Comparison of ENCODE assay signal across 18 mouse cellular contexts in the genomic region with DNA sequence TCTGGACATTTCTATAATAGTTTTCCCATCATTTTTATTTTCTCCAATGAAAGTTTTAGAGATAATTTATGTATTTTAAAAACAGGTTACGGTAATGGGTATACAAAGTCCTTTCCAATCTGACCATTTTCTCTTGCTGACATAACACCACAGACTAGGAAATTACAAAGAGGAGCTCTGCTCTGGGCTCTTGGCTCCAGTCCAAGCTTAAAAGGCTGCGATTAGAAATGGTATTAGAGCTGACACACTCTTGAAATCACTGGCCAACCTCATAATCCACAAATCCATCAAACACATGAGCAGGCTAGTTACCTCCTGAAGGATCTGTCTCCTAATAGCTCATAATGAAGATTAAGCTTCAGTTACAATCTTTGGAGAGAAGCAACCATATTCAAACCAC.
DNase-seq lines count a peak whose midpoint lies in the region; ATAC-seq and TF ChIP-seq lines count a peak whose summit lies in the region.
"Had no signal": no experiment of that assay in that cellular context is flagged by ENCODE, and none has a peak within 500 bp of the region (broad histone marks: within the 10 kb centered on the region; RNA-seq: fewer than 3 reads in every experiment).

No protein-coding gene starts in this region.

- TF ChIP-seq CTCF in forebrain, postnatal 0 days (IDR thresholded peaks at IDR 0.05; ENCODE audit: low read depth), result no peak

- H3K4me3 ChIP-seq in forebrain, embryonic 10.5 days, result no peak overlapping the region
- no peak overlapping the region for H3K4me3 ChIP-seq in forebrain, postnatal 0 days (ENCODE audit: low read depth, low read length)
- H3K4me3 ChIP-seq in midbrain, embryonic 14.5 days (replicated peaks; ENCODE audit: low read depth, low read length), result no peak overlapping the region
- H3K4me3 ChIP-seq in midbrain, embryonic 11.5 days (ENCODE audit: low read depth, low read length), result no peak overlapping the region
- no peak overlapping the region for H3K4me3 ChIP-seq in embryonic facial prominence, embryonic 14.5 days (ENCODE audit: low read depth, low read length)
- H3K4me3 ChIP-seq: embryonic facial prominence, embryonic 13.5 days; gastrocnemius, adult 2 months; heart, embryonic 10.5 days; hindbrain, embryonic 13.5 days had no signal

- H3K36me3 ChIP-seq in forebrain, embryonic 10.5 days (replicated peaks), result no peaks in the 10 kb centered on the region
- H3K36me3 ChIP-seq in forebrain, postnatal 0 days (ENCODE audit: insufficient read depth), result no peaks in the 10 kb centered on the region
- no peaks in the 10 kb centered on the region for H3K36me3 ChIP-seq in midbrain, embryonic 14.5 days (ENCODE audit: control insufficient read depth, insufficient read depth, low read length)
- H3K36me3 ChIP-seq in midbrain, embryonic 11.5 days (ENCODE audit: control insufficient read depth, insufficient read depth, low read length), result no peaks in the 10 kb centered on the region
- no peaks in the 10 kb centered on the region for H3K36me3 ChIP-seq in embryonic facial prominence, embryonic 14.5 days (ENCODE audit: control insufficient read depth, insufficient read depth, low read length)
- H3K36me3 ChIP-seq: embryonic facial prominence, embryonic 13.5 days; heart, embryonic 10.5 days; hindbrain, embryonic 13.5 days had no signal

- no peaks in the 10 kb centered on the region for H3K9me3 ChIP-seq in forebrain, embryonic 10.5 days
- no peaks in the 10 kb centered on the region for H3K9me3 ChIP-seq in forebrain, postnatal 0 days (ENCODE audit: low read length)
- H3K9me3 ChIP-seq in midbrain, embryonic 14.5 days (ENCODE audit: control insufficient read depth, low read length), result no peaks in the 10 kb centered on the region
- no peaks in the 10 kb centered on the region for H3K9me3 ChIP-seq in midbrain, embryonic 11.5 days (ENCODE audit: control insufficient read depth, low read length)
- H3K9me3 ChIP-seq in embryonic facial prominence, embryonic 14.5 days (ENCODE audit: control insufficient read depth, low read length), result no peaks in the 10 kb centered on the region
- H3K9me3 ChIP-seq: embryonic facial prominence, embryonic 13.5 days; heart, embryonic 10.5 days; hindbrain, embryonic 13.5 days had no signal

- H3K27me3 ChIP-seq in forebrain, embryonic 10.5 days (ENCODE audit: poor library complexity, severe bottlenecking), result no peaks in the 10 kb centered on the region
- no peaks in the 10 kb centered on the region for H3K27me3 ChIP-seq in forebrain, postnatal 0 days (ENCODE audit: insufficient read depth, low read length)
- H3K27me3 ChIP-seq in midbrain, embryonic 14.5 days (ENCODE audit: control insufficient read depth, insufficient read depth, low read length), result no peaks in the 10 kb centered on the region
- H3K27me3 ChIP-seq in midbrain, embryonic 11.5 days (ENCODE audit: control insufficient read depth, insufficient read depth, low read length), result no peaks in the 10 kb centered on the region
- no peaks in the 10 kb centered on the region; the same call in 1 of the 2 replicates for H3K27me3 ChIP-seq in embryonic facial prominence, embryonic 14.5 days (replicated peaks; ENCODE audit: control insufficient read depth, insufficient read depth, low read length)
- H3K27me3 ChIP-seq: embryonic facial prominence, embryonic 13.5 days; hindbrain, embryonic 13.5 days had no signal

- peak; percentile 5 for DNase-seq in forebrain, embryonic 10.5 days (ENCODE audit: extremely low spot score, low spot score)
- no peak for DNase-seq in forebrain, postnatal 0 days
- peak; percentile 14 for DNase-seq in midbrain, embryonic 14.5 days
- DNase-seq in midbrain, embryonic 11.5 days (ENCODE audit: low spot score, missing footprints), result no peak
- DNase-seq in NIH3T3 (ENCODE audit: low read depth), result peak; percentile 55
- peak; percentile 40 for DNase-seq in embryonic facial prominence, embryonic 14.5 days (ENCODE audit: low spot score)
- DNase-seq: adrenal gland, postnatal 10 days; cerebellum, adult 18-20 months; cerebellum, postnatal 25 days; gastrocnemius, adult 2 months; gastrocnemius, postnatal 36 days; heart, postnatal 10 days; kidney, adult 11 months had no signal

- no peak overlapping the region for H3K4me2 ChIP-seq in forebrain, postnatal 0 days (ENCODE audit: low read depth)
- H3K4me2 ChIP-seq in midbrain, embryonic 14.5 days (ENCODE audit: low read length), result no peak overlapping the region
- no peak overlapping the region for H3K4me2 ChIP-seq in midbrain, embryonic 11.5 days
- no peak overlapping the region for H3K4me2 ChIP-seq in embryonic facial prominence, embryonic 14.5 days (ENCODE audit: low read depth, low read length)
- H3K4me2 ChIP-seq: embryonic facial prominence, embryonic 13.5 days; hindbrain, embryonic 13.5 days had no signal

- H3K27ac ChIP-seq in forebrain, embryonic 10.5 days, result no peak overlapping the region
- H3K27ac ChIP-seq in forebrain, postnatal 0 days (ENCODE audit: low read depth, low read length), result no peak overlapping the region
- no peak overlapping the region for H3K27ac ChIP-seq in midbrain, embryonic 14.5 days (replicated peaks; ENCODE audit: low read depth, low read length)
- H3K27ac ChIP-seq in midbrain, embryonic 11.5 days (ENCODE audit: low read depth, low read length), result no peak overlapping the region
- no peak overlapping the region for H3K27ac ChIP-seq in embryonic facial prominence, embryonic 14.5 days (replicated peaks; ENCODE audit: low read depth, low read length)
- H3K27ac ChIP-seq: embryonic facial prominence, embryonic 13.5 days; gastrocnemius, adult 2 months; heart, embryonic 10.5 days; hindbrain, embryonic 13.5 days; hindbrain, postnatal 0 days had no signal

- H3K4me1 ChIP-seq in forebrain, embryonic 10.5 days, result peaks cover 9% of the 10 kb centered on the region
- H3K4me1 ChIP-seq in forebrain, postnatal 0 days (ENCODE audit: insufficient read depth), result no peaks in the 10 kb centered on the region
- no peaks in the 10 kb centered on the region for H3K4me1 ChIP-seq in midbrain, embryonic 14.5 days (ENCODE audit: control insufficient read depth, insufficient read depth, low read length)
- no peaks in the 10 kb centered on the region for H3K4me1 ChIP-seq in midbrain, embryonic 11.5 days (ENCODE audit: control insufficient read depth, insufficient read depth, low read length)
- H3K4me1 ChIP-seq in embryonic facial prominence, embryonic 14.5 days (ENCODE audit: control insufficient read depth, insufficient read depth, low read length), result no peaks in the 10 kb centered on the region
- H3K4me1 ChIP-seq: heart, embryonic 10.5 days had no signal

- no peak overlapping the region for H3K9ac ChIP-seq in forebrain, postnatal 0 days
- no peak overlapping the region for H3K9ac ChIP-seq in midbrain, embryonic 14.5 days (replicated peaks; ENCODE audit: low read length)
- no peak overlapping the region for H3K9ac ChIP-seq in midbrain, embryonic 11.5 days (ENCODE audit: low read length)
- no peak overlapping the region for H3K9ac ChIP-seq in embryonic facial prominence, embryonic 14.5 days (ENCODE audit: low read depth, low read length)
- H3K9ac ChIP-seq: embryonic facial prominence, embryonic 13.5 days; hindbrain, embryonic 13.5 days had no signal

- no peak for ATAC-seq in forebrain, postnatal 0 days
- no peak for ATAC-seq in midbrain, embryonic 14.5 days (ENCODE audit: low FRiP score, low TSS enrichment)
- ATAC-seq in midbrain, embryonic 11.5 days (ENCODE audit: low FRiP score), result no peak
- ATAC-seq in embryonic facial prominence, embryonic 14.5 days (ENCODE audit: low read depth), result no peak
- ATAC-seq in erythroid progenitor cell, adult 5-6 weeks (replicated peaks; ENCODE audit: low FRiP score, poor library complexity, severe bottlenecking), result no peak
- ATAC-seq: hindbrain, postnatal 0 days had no signal

- WGBS in forebrain, embryonic 10.5 days, result 92% methylated on average over 2 of the region's 2 CpGs
- WGBS in forebrain, postnatal 0 days, result 60% methylated on average over 2 of the region's 2 CpGs
- 79% methylated on average over 2 of the region's 2 CpGs for WGBS in midbrain, embryonic 14.5 days
- WGBS in midbrain, embryonic 11.5 days, result 86% methylated on average over 2 of the region's 2 CpGs
- whole genome bisulfite sequencing in embryonic facial prominence, embryonic 14.5 days, result 55% methylated on average over 2 of the region's 2 CpGs

Comparison
In these comparisons a context has a peak if more than half of its experiments do, and no peak if none do; other contexts are left out.
1. DNase-seq: peak in forebrain, embryonic 10.5 days (single experiment), midbrain, embryonic 14.5 days (single experiment), NIH3T3 (single experiment) and embryonic facial prominence, embryonic 14.5 days (single experiment); none in forebrain, postnatal 0 days (single experiment) and midbrain, embryonic 11.5 days (single experiment).